Mouse (Mus musculus): ENCODE measurements around the gene Them7. TPM values are rescaled to one million over a fixed set of nuclear protein-coding genes. Genes with fewer than 3 reads are reported as not detected.

Them7 gene
- polyA plus RNA-seq, 1 experiment from 2014 or later = 0.17 TPM

DNA sequence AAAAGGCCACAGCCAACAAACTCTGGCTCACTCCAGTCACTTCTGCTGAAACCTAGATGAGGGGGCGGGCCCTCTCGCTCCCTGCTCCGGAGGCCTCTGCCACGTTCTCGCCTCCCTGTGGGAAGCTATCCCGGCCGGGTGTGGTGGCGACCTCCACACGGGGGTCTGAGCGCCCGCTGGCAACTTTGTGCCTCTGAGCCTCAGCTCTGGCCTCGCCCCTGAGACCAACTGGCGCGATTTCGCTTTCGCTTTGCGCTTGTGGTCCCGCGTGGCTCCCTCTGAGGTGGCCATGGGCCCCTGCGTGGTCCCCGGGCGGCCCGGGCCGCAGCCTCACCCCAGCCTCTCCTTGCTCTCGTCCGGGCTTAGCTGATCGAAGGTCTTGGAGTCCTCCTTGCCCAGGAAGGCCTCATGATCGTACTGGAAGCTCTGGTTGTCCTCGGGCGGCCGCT, 174.5 kb downstream of the Them7 start:
- Histone ChIP-seq H3K27ac (peak overlapping the region; percentile 98), H3K27me3 (no peaks in the 10 kb centered on the region), H3K4me3 (peak overlapping the region; percentile 68), H3K4me1 (peaks cover 23% of the 10 kb centered on the region), H3K9me3 (no peaks in the 10 kb centered on the region), H3K4me2 (replicated peaks) (peak overlapping the region; percentile 72), H3K36me3 (peaks cover 13% of the 10 kb centered on the region), H3K9ac (peak overlapping the region; percentile 86)
- 1% methylated on average over 31 of the region's 31 CpGs for WGBS
- ATAC-seq (ENCODE audit: insufficient number of reproducible peaks, insufficient read depth, low FRiP score, low TSS enrichment) = peak; percentile 81

DNA sequence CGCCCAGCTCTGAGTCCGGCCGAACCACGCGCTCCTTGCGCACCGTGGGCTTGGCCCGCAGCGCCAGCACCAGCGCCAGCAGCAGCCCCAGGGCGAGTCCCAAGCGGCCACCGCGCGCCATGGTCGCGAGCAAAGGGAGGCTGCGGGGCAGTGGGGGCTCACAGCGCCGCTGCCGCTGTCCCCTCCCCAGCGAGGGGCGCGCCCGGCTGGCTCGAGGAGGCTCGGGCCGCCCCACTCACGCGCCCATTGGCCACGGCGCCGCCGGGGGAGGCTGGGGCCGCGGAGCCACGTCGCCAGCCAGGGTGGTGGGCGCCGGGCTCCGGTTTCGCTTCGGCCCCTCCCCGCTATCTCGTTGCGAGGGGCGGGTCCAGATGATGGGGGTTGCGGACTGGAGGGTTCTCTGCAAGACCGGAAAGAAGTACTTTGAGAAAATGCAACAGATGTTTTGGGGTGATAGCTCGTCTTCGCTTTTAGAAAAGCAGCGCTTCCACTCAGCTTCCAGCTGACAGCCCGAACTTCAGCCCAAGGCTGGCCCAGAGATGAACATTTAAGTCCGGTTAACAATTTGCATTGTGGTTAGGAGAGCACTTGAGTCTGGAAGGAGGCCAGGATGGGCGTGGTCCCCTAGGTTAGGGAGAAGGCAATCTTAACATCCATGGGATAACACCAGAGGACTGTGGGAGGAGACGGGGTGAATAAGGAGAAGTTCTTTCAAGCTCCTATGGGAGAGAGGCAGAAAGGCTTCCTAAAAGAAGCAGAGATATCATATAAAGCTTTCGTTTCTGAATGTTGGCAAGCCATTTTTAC, 175.2 kb downstream of the Them7 start, which contains the start of gene Rcn1:
TSS of gene Rcn1 (minus strand) at position 235 of the 807 bp plus-strand sequence.
- Histone ChIP-seq H3K4me1 (peaks cover 23% of the 10 kb centered on the region), H3K36me3 (peaks cover 7% of the 10 kb centered on the region), H3K9ac (peak within 1 kb of the TSS; percentile 86), H3K9me3 (no peaks in the 10 kb centered on the region), H3K27ac (peak within 1 kb of the TSS; percentile 98), H3K27me3 (no peaks in the 10 kb centered on the region), H3K4me3 (peak within 1 kb of the TSS; percentile 68), H3K4me2 (replicated peaks) (peak within 1 kb of the TSS; percentile 72)
- 1% methylated on average over 53 of the region's 57 CpGs for WGBS
- peak; percentile 95 for ATAC-seq (ENCODE audit: insufficient number of reproducible peaks, insufficient read depth, low FRiP score, low TSS enrichment)

DNA sequence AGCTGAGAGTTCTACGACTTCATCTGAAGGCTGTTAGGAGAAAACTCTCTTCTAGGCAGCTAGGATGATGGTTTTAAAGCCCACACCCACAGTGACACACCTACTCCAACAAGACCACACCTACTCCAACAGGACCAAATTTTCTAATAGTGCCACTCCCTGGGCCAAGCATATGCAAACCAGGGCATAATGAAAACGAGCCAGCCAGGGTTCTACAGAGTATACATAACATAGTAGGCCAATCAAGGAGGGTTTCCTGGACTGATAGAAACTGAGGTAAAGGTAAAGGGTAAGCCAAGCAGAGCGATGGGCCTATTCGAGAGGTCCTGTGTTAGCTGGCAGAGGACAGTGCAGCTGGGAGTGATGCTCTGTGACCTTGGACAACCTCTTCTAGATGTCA, 176.4 kb downstream of the Them7 start:
- Histone ChIP-seq H3K27ac (no peak overlapping the region), H3K36me3 (no peaks in the 10 kb centered on the region), H3K4me2 (replicated peaks) (no peak overlapping the region), H3K9me3 (no peaks in the 10 kb centered on the region), H3K27me3 (no peaks in the 10 kb centered on the region), H3K4me3 (no peak overlapping the region), H3K9ac (no peak overlapping the region), H3K4me1 (peaks cover 19% of the 10 kb centered on the region)
- no peak for ATAC-seq (ENCODE audit: insufficient number of reproducible peaks, insufficient read depth, low FRiP score, low TSS enrichment)
- WGBS = 85% methylated on average over 4 of the region's 4 CpGs

DNA sequence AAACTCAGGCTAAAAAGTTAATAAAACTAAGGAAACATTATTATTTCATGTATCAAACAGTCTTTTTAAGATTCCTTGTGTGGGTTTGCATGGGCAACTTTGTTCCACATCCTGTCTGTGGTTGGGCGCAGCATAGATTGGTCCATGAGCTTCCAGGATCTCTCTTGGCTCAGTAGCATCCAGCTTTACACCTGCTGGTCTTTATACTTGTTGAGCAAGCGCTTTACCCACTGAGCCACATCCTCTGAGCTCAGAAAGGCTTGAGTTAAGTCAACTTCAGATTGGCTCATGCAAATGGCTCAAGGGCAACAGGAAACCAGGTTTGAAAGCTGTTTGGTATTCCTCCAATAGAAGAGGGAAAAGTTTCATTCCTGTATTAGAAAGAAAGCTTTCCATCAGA, 178.1 kb downstream of the Them7 start:
- H3K4me1 ChIP-seq = peaks cover 9% of the 10 kb centered on the region
- no peak overlapping the region for H3K4me3 ChIP-seq
- H3K36me3 ChIP-seq = no peaks in the 10 kb centered on the region
- no peak overlapping the region for H3K9ac ChIP-seq
- no peak for ATAC-seq (ENCODE audit: insufficient number of reproducible peaks, insufficient read depth, low FRiP score, low TSS enrichment)
- 81% methylated on average over 2 of the region's 2 CpGs for WGBS
- no peak overlapping the region for H3K27ac ChIP-seq
- H3K9me3 ChIP-seq = no peaks in the 10 kb centered on the region
- H3K27me3 ChIP-seq = no peaks in the 10 kb centered on the region
- no peak overlapping the region for H3K4me2 ChIP-seq (replicated peaks)

DNA sequence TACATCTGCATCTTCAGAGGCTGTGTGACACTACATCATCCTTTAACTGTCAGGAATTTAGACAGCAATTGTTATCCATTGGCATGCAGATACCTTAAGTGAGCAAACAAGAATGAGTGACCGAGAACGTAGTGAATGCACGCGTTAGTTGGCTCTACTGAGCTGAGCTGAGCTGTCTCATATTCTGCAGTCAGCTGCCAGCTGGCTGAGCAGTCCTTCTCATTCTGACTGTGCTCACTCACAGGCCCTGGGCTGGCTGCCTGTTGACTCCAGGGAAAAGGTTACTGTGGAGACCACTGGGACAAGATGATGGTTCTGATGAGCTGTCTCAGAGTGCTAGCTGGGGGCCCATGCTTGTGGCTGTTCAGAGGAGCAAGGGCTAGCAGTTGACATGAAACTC, 184.4 kb downstream of the Them7 start:
- H3K4me2 ChIP-seq (replicated peaks) = no peak overlapping the region
- no peaks in the 10 kb centered on the region for H3K27me3 ChIP-seq
- H3K4me1 ChIP-seq = no peaks in the 10 kb centered on the region
- no peaks in the 10 kb centered on the region for H3K36me3 ChIP-seq
- H3K4me3 ChIP-seq = no peak overlapping the region
- no peaks in the 10 kb centered on the region for H3K9me3 ChIP-seq
- WGBS = 79% methylated on average over 4 of the region's 4 CpGs
- H3K9ac ChIP-seq = no peak overlapping the region
- no peak for ATAC-seq (ENCODE audit: insufficient number of reproducible peaks, insufficient read depth, low FRiP score, low TSS enrichment)
- no peak overlapping the region for H3K27ac ChIP-seq

DNA sequence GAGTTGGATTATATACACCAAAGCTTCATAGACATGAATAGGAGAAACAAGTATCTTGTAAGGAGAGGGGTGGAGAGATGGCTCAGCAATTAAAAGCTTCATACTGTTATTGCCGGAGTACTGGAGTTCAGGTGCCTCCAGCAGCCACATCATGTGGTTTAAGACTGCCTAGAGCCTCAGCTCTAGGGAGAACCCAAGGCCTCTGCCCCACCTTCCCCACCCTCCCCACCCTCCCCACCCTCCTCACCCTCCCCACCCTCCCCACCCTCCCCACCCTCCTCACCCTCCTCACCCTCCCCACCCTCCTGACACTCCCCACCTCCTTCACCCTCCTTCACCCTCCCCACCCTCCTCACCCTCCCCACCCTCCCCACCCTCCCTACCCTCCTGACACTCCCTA, 185.1 kb downstream of the Them7 start:
- ATAC-seq (ENCODE audit: insufficient number of reproducible peaks, insufficient read depth, low FRiP score, low TSS enrichment) = no peak
- Histone ChIP-seq H3K4me1 (no peaks in the 10 kb centered on the region), H3K4me3 (no peak overlapping the region), H3K27me3 (no peaks in the 10 kb centered on the region), H3K9me3 (no peaks in the 10 kb centered on the region), H3K9ac (no peak overlapping the region), H3K4me2 (replicated peaks) (no peak overlapping the region), H3K27ac (no peak overlapping the region), H3K36me3 (no peaks in the 10 kb centered on the region)
- WGBS = 84% methylated on average over 1 of the region's 1 CpGs

DNA sequence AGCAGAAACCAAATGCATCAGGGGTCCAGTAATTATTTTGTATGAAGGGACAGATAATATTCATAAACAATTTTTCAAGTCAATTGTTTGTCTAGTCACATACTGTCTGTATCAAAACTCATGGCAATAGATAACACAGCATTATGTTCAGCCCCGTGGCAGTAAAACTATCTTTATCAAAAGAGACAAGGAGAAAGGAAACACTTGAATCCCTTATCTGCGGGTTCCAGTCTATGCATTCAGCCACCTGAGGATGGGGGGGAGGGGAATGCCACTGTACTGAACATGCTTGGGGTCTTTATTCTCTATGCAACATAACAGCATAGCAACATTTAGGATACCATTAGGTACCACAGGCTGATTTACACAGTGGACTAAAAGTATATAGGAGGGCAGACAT, 190.2 kb downstream of the Them7 start:
- Histone ChIP-seq H3K9me3 (no peaks in the 10 kb centered on the region), H3K27me3 (no peaks in the 10 kb centered on the region), H3K4me1 (peaks cover 11% of the 10 kb centered on the region), H3K9ac (no peak overlapping the region), H3K27ac (no peak overlapping the region), H3K4me3 (no peak overlapping the region), H3K36me3 (no peaks in the 10 kb centered on the region), H3K4me2 (replicated peaks) (no peak overlapping the region)
- 76% methylated on average over 2 of the region's 2 CpGs for WGBS
- ATAC-seq (ENCODE audit: insufficient number of reproducible peaks, insufficient read depth, low FRiP score, low TSS enrichment) = no peak

DNA sequence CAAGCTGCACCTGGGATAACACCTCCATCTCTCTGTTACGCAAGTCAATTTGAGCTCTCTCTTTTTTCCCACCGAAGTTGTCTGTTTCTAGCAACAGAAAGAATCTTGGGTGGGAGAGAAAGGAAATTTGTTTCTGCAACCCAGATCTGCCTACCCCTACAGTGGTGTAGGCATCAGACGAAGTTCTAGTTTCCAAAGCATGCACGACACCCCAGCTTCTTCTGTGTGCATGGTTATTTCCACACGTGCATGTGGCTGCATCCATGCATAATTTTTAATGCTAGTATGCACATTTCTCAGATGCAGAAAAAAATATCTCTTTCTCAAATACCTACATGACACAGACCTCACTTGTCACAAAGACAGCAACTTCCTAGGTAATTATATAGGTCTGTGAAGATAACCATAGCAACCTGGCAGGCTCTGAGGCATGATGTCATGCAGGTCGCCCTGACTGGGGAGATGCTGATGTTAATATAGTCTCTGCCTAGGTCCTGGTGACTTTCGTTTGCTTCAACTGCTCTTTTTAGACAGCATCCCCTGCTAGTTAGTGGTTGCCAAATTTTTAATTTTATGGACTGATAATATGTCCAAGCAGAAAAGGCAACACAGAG, 192.0 kb downstream of the Them7 start:
- Histone ChIP-seq H3K4me2 (replicated peaks) (no peak overlapping the region), H3K36me3 (no peaks in the 10 kb centered on the region), H3K27me3 (no peaks in the 10 kb centered on the region), H3K27ac (no peak overlapping the region), H3K9ac (no peak overlapping the region), H3K4me3 (no peak overlapping the region), H3K9me3 (0 out of 2 replicates have a peak, but pooled peaks cover 3% of the 10 kb centered on the region), H3K4me1 (peaks cover 11% of the 10 kb centered on the region)
- ATAC-seq (ENCODE audit: insufficient number of reproducible peaks, insufficient read depth, low FRiP score, low TSS enrichment) = no peak
- WGBS = 60% methylated on average over 7 of the region's 7 CpGs

DNA sequence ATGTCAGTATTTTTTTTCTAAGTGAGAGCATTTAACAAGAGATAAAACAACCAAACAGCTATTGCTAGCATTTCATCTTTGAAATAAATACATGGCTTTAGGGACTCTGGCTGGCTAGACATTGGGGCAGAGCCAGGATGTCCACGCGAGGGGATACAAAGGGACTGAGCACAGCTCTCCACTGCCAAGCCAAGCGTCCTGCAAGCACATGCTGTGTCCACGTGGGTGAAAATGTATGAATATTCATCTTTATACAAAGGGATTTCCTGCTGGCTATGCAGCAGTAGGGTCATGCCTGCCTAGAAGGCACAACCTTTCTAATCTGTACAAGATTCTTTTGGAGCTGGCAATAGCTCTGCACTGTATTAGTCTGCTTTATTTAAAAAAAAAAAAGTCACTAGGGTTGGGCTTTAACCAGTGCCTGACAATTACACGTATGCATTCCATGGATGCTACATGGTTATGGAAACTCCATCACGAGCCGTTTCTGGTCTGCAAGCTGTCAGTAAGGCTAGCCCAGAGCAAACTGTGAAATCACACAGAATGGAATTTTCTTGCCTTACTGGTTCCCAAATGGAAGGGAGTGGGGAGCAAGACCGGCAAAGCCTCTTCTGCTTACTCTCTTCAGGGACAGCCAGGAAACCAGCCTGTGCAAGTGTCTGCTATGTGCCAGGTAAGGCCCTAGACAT, 192.7 kb downstream of the Them7 start:
- Histone ChIP-seq H3K27me3 (no peaks in the 10 kb centered on the region), H3K9ac (no peak overlapping the region), H3K4me2 (replicated peaks) (no peak overlapping the region), H3K9me3 (0 out of 2 replicates have a peak, but pooled peaks cover 3% of the 10 kb centered on the region), H3K4me3 (no peak overlapping the region), H3K27ac (no peak overlapping the region), H3K4me1 (peaks cover 11% of the 10 kb centered on the region), H3K36me3 (no peaks in the 10 kb centered on the region)
- ATAC-seq (ENCODE audit: insufficient number of reproducible peaks, insufficient read depth, low FRiP score, low TSS enrichment) = no peak
- WGBS = 54% methylated on average over 8 of the region's 8 CpGs

DNA sequence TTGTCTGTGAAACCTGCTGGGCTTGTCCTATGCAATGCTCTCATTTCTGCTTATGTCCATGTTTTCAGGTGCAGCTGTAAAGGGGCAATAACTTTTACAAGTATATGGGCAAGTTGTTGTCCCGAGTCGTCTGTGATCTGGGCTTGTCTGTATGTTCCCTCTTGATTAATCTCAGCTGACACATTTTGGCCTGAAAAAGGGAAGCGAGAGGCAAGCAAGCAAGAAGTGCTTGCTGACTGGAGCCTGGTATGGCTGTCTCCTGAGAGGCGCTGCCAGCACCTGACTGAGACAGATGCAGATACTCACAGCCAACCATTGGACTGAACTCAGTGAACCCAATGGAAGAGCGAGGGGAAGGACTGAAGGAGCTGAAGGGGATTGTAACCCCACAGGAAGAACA, 193.5 kb downstream of the Them7 start:
- H3K27me3 ChIP-seq = no peaks in the 10 kb centered on the region
- H3K4me1 ChIP-seq = peaks cover 11% of the 10 kb centered on the region
- H3K9me3 ChIP-seq = 0 out of 2 replicates have a peak, but pooled peaks cover 3% of the 10 kb centered on the region
- H3K9ac ChIP-seq = no peak overlapping the region
- no peak overlapping the region for H3K4me2 ChIP-seq (replicated peaks)
- 63% methylated on average over 5 of the region's 5 CpGs for WGBS
- H3K4me3 ChIP-seq = no peak overlapping the region
- ATAC-seq (ENCODE audit: insufficient number of reproducible peaks, insufficient read depth, low FRiP score, low TSS enrichment) = no peak
- no peaks in the 10 kb centered on the region for H3K36me3 ChIP-seq
- H3K27ac ChIP-seq = no peak overlapping the region

DNA sequence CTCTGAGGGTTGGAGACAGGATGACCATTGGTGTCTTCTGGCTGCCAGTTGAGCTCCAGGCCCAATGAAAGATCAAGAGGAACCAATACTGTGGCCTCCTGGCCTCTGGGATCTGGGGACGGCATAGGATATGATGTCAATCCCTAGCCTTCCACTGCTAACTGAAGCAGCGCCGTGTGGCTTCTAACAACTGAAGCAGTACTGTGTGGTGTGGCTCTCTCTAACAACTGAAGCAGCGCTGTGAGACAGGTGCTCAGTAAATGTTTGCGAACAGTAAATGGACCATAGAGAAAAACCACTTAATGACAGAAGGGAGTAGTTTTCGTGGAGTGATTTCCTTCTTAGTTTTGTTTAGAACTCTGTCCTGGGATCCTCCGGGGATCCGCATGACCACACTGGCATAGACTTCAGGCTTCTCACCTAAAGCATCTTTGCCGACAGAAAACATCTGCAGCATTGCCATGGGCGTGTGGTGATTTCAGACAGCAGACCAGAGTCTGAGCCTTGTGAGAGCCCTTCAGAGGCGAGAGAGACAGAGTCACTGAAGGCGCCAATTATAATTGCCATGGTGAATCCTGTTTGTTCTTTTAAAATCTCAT, 194.6 kb downstream of the Them7 start:
- Histone ChIP-seq H3K9me3 (0 out of 2 replicates have a peak, but pooled peaks cover 3% of the 10 kb centered on the region), H3K4me3 (no peak overlapping the region), H3K27me3 (no peaks in the 10 kb centered on the region), H3K36me3 (no peaks in the 10 kb centered on the region), H3K4me1 (peaks cover 11% of the 10 kb centered on the region), H3K4me2 (replicated peaks) (no peak overlapping the region), H3K9ac (no peak overlapping the region), H3K27ac (no peak overlapping the region)
- no peak for ATAC-seq (ENCODE audit: insufficient number of reproducible peaks, insufficient read depth, low FRiP score, low TSS enrichment)
- 87% methylated on average over 12 of the region's 12 CpGs for WGBS

All from embryonic facial prominence, embryonic 12.5 days (tissue).